Mouse (Mus musculus): ENCODE results near the gene Trappc10.

DNA sequence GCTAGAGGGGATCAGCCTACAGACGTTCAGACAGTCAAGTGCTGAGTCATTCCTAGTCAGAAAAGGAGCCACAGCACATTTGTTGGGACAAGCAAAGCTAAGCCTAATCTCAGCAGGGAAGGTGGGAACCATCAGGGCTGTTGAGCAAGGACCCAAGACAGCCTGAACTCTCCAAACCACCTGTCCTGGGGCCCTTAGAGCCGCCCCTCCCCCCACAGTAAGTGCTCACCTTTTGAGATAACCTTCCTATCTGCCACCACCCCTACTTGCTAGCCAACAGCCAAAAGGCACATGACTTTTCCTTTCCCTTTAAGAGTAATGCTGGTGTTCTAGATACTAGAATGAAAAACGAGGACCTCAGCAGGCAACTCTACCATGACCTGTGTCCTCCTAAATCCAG lies 60.9 kb downstream of the Trappc10 start:
- TF ChIP-seq CTCF (IDR thresholded peaks at IDR 0.05; ENCODE audit: extremely low read depth, insufficient read depth, low read length) (no peak), POLR2A (IDR thresholded peaks at IDR 0.05; ENCODE audit: extremely low read depth, insufficient read depth, low read length) (no peak)

All from cortical plate, adult 2 months (tissue).